Mouse (Mus musculus) lung, embryonic 16.5 days (tissue): ENCODE measurements at regions not wholly inside any gene's neighbourhood (a gene's known extent, or its start where the extent isn't known, plus 50 kb on each side); places are given as distances from the start of the nearest gene placed in this dataset.

ENCODE experiments used
- ATAC-seq: fragments of 200-750 bp; cut with Nextera tagmentation; 2 replicates; pipeline ENCODE4 v1.8.0; 2017; ENCODE audit warnings: low read depth, mild to moderate bottlenecking, moderate library complexity
- H3K27ac ChIP-seq: fragments of 300-500 bp; sonication (generic); 2 replicates; pipeline ENCODE4 v1.5.1; 2014; ENCODE audit warnings: mild to moderate bottlenecking, control low read depth, low read length
- H3K27me3 ChIP-seq: fragments of 300-500 bp; sonication (generic); 2 replicates; pipeline ENCODE4 v1.6.1; 2014; ENCODE audit warnings: low read depth, low read length, mixed read lengths; ENCODE audit not compliant: control insufficient read depth, insufficient read depth
- H3K36me3 ChIP-seq: fragments of 300-500 bp; sonication (generic); 2 replicates; pipeline ENCODE4 v1.6.1; 2014; ENCODE audit warnings: low read length; ENCODE audit not compliant: control insufficient read depth, insufficient read depth
- H3K4me1 ChIP-seq: fragments of 300-500 bp; sonication (generic); replicated peaks from 2 replicates; pipeline ENCODE4 v1.6.1; 2014; ENCODE audit warnings: low read length, mixed read lengths; ENCODE audit not compliant: control insufficient read depth, insufficient read depth
- H3K4me2 ChIP-seq: fragments of 300-500 bp; sonication (generic); 2 replicates; pipeline ENCODE4 v1.6.1; 2014; ENCODE audit warnings: low read depth, low read length, control low read depth
- H3K4me3 ChIP-seq: fragments of 300-500 bp; sonication (generic); 2 replicates; pipeline ENCODE4 v1.5.1; 2014; ENCODE audit warnings: mild to moderate bottlenecking, low read length, control low read depth
- H3K9ac ChIP-seq: fragments of 300-500 bp; sonication (generic); 2 replicates; pipeline ENCODE4 v1.6.1; 2014; ENCODE audit warnings: low read length, control low read depth
- H3K9me3 ChIP-seq: fragments of 300-500 bp; sonication (generic); 2 replicates; pipeline ENCODE4 v1.6.1; 2016; ENCODE audit warnings: low read length; ENCODE audit not compliant: control insufficient read depth
- WGBS: fragments of 180-500 bp; shearing (Covaris S2); extraction: QIAGEN DNeasy Blood & Tissue Kit; methylation state at CpG from one replicate; pipeline ENCODE4 v1.1.7; 2014; 5-methylcytosine and 5-hydroxymethylcytosine counted together

- Histone ChIP-seq H3K9me3 (0 out of 2 replicates have a peak, but pooled peaks cover 4% of the 10 kb centered on the region), H3K4me3 (no peak overlapping the region), H3K27me3 (no peaks in the 10 kb centered on the region), H3K36me3 (no peaks in the 10 kb centered on the region), H3K4me2 (no peak overlapping the region), H3K9ac (no peak overlapping the region), H3K27ac (no peak overlapping the region), H3K4me1 (no peaks in the 10 kb centered on the region)
- ATAC-seq = no peak
- WGBS = 70% methylated on average over 8 of the region's 8 CpGs
Measured at GRCm38 (mm10) chr1:152281201-152281600, 105.3 kb downstream of the Tsen15 start.

- H3K36me3 ChIP-seq = no peaks in the 10 kb centered on the region
- H3K9ac ChIP-seq = no peak overlapping the region
- H3K27ac ChIP-seq = no peak overlapping the region
- H3K4me2 ChIP-seq = no peak overlapping the region
- ATAC-seq = no peak
- H3K4me1 ChIP-seq = no peaks in the 10 kb centered on the region
- H3K27me3 ChIP-seq = no peaks in the 10 kb centered on the region
- WGBS = 33% methylated on average over 1 of the region's 1 CpGs
- no peak overlapping the region for H3K4me3 ChIP-seq
- H3K9me3 ChIP-seq = 0 out of 2 replicates have a peak, but pooled peaks cover 4% of the 10 kb centered on the region
Measured at GRCm38 (mm10) chr1:152280014-152280413, 106.5 kb downstream of the Tsen15 start.

GRCm38 (mm10) chr1:152275011-152275410 is 111.5 kb downstream of the Tsen15 start:
- Histone ChIP-seq H3K9ac (no peak overlapping the region), H3K27me3 (no peaks in the 10 kb centered on the region), H3K4me2 (no peak overlapping the region), H3K4me3 (no peak overlapping the region), H3K9me3 (0 out of 2 replicates have a peak, but pooled peaks cover 3% of the 10 kb centered on the region), H3K27ac (no peak overlapping the region), H3K4me1 (no peaks in the 10 kb centered on the region), H3K36me3 (no peaks in the 10 kb centered on the region)
- 96% methylated on average over 24 of the region's 24 CpGs for WGBS
- no peak for ATAC-seq

- H3K27ac ChIP-seq = no peak overlapping the region
- peak; percentile 34; the same call in 1 of the 2 replicates for ATAC-seq
- 28% methylated on average over 1 of the region's 1 CpGs for WGBS
Measured at GRCm38 (mm10) chr1:152273430-152273829, 113.1 kb downstream of the Tsen15 start.

GRCm38 (mm10) chr1:152269936-152270702 is 116.4 kb downstream of the Tsen15 start:
- Histone ChIP-seq H3K9me3 (no peaks in the 10 kb centered on the region), H3K36me3 (no peaks in the 10 kb centered on the region)
- 48% methylated on average over 10 of the region's 10 CpGs for WGBS

More at GRCm38 (mm10) chr1:152273430-152273829, 113.1 kb downstream of the Tsen15 start:
- H3K4me3 ChIP-seq = no peak overlapping the region
- H3K27me3 ChIP-seq = no peaks in the 10 kb centered on the region
- no peaks in the 10 kb centered on the region for H3K4me1 ChIP-seq
- H3K36me3 ChIP-seq = no peaks in the 10 kb centered on the region
- no peaks in the 10 kb centered on the region for H3K9me3 ChIP-seq
- no peak overlapping the region for H3K4me2 ChIP-seq
- H3K9ac ChIP-seq = no peak overlapping the region

GRCm38 (mm10) chr1:152266390-152266789 is 120.1 kb downstream of the Tsen15 start:
- no peak overlapping the region for H3K9ac ChIP-seq
- H3K36me3 ChIP-seq = no peaks in the 10 kb centered on the region
- no peaks in the 10 kb centered on the region for H3K27me3 ChIP-seq
- H3K4me2 ChIP-seq = no peak overlapping the region
- H3K27ac ChIP-seq = no peak overlapping the region
- H3K9me3 ChIP-seq = no peaks in the 10 kb centered on the region
- no peaks in the 10 kb centered on the region for H3K4me1 ChIP-seq
- H3K4me3 ChIP-seq = no peak overlapping the region
- ATAC-seq = no peak

More at GRCm38 (mm10) chr1:152269936-152270702, 116.4 kb downstream of the Tsen15 start:
- no peak overlapping the region for H3K27ac ChIP-seq
- H3K9ac ChIP-seq = no peak overlapping the region
- H3K4me3 ChIP-seq = no peak overlapping the region
- H3K27me3 ChIP-seq = no peaks in the 10 kb centered on the region
- H3K4me2 ChIP-seq = no peak overlapping the region
- H3K4me1 ChIP-seq = no peaks in the 10 kb centered on the region
- ATAC-seq = no peak

GRCm38 (mm10) chr1:152264981-152265380 is 121.5 kb downstream of the Tsen15 start:
- Histone ChIP-seq H3K9ac (no peak overlapping the region), H3K27ac (no peak overlapping the region), H3K4me3 (no peak overlapping the region), H3K36me3 (no peaks in the 10 kb centered on the region), H3K4me1 (no peaks in the 10 kb centered on the region), H3K9me3 (no peaks in the 10 kb centered on the region), H3K27me3 (no peaks in the 10 kb centered on the region), H3K4me2 (no peak overlapping the region)
- no peak for ATAC-seq
- WGBS = 70% methylated on average over 6 of the region's 6 CpGs

GRCm38 (mm10) chr1:152261472-152261871 is 125.0 kb downstream of the Tsen15 start:
- Histone ChIP-seq H3K27ac (no peak overlapping the region), H3K4me2 (no peak overlapping the region), H3K9me3 (no peaks in the 10 kb centered on the region), H3K4me1 (no peaks in the 10 kb centered on the region), H3K27me3 (no peaks in the 10 kb centered on the region), H3K36me3 (no peaks in the 10 kb centered on the region), H3K9ac (no peak overlapping the region), H3K4me3 (no peak overlapping the region)
- 38% methylated on average over 4 of the region's 4 CpGs for WGBS
- ATAC-seq = no peak

GRCm38 (mm10) chr1:152260950-152261349 is 125.5 kb downstream of the Tsen15 start:
- ATAC-seq = no peak
- Histone ChIP-seq H3K4me3 (no peak overlapping the region), H3K27ac (no peak overlapping the region), H3K9me3 (no peaks in the 10 kb centered on the region), H3K27me3 (no peaks in the 10 kb centered on the region), H3K9ac (no peak overlapping the region), H3K4me2 (no peak overlapping the region), H3K36me3 (no peaks in the 10 kb centered on the region), H3K4me1 (no peaks in the 10 kb centered on the region)
- 97% methylated on average over 1 of the region's 1 CpGs for WGBS
